Mouse (Mus musculus): ENCODE results near the gene Nt5c2.

DNA sequence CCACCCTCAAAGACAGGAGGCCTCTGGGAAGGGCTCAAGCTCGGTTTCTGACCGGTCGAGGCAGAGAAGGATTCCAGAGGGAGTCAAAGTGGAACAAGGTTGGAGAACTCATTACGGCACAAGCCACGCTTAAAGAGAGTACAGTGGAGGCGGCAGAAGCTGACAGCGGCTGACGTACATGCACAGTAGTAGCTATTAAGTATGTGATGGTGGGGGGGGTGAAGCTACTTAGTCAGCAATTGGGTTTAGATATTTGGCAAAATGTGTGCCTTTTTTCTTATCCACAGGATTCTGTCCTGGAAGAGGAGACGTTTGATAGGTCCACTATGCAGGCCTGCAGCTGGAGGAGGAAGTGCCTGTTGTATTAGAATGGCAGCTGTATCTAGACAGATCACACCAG lies 43.2 kb downstream of the Nt5c2 start:
- TF ChIP-seq CTCF (IDR thresholded peaks at IDR 0.05; ENCODE audit: borderline replicate concordance, insufficient read depth, low read length), result no peak
- TF ChIP-seq POLR2A (IDR thresholded peaks at IDR 0.05; ENCODE audit: low read depth, low read length), result no peak
